Mouse (Mus musculus): ENCODE measurements at regions not wholly inside any gene's neighbourhood (a gene's known extent, or its start where the extent isn't known, plus 50 kb on each side); places are given as distances from the start of the nearest gene placed in this dataset.

- ATAC-seq (ENCODE audit: extremely low read depth, insufficient number of reproducible peaks, low FRiP score, low TSS enrichment), result no peak
- Histone ChIP-seq H3K4me2 (no peak overlapping the region), H3K36me3 (no peaks in the 10 kb centered on the region), H3K27ac (replicated peaks) (peak overlapping the region; percentile 53), H3K27me3 (replicated peaks) (no peaks in the 10 kb centered on the region), H3K9ac (no peak overlapping the region), H3K4me3 (no peak overlapping the region), H3K4me1 (peaks cover 5% of the 10 kb centered on the region), H3K9me3 (no peaks in the 10 kb centered on the region)
- 51% methylated on average over 3 of the region's 3 CpGs for WGBS
Measured at GRCm38 (mm10) chr8:76309200-76309599, 590.0 kb upstream of the Nr3c2 start.

DNA sequence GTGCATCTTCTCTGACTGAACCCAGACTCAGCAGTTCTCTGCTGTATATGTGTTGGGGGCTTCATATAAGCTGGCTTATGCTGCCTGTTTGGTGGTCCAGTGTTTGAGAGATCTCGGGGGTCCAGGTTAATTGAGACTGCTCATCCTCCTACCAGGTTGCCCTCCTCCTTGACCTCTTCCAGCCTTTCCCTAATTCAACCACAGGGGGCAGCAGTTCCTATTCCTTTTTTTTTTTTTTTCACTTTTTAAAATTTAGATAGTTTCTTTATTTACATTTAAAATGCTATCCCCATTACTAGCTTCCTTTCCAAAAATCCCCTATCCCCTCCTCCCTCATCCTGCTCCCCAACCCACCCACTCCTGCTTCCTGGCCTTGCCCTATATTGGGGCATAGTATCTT lies 570.7 kb upstream of the Nr3c2 start:
- no peaks in the 10 kb centered on the region for H3K4me1 ChIP-seq
- no peak overlapping the region for H3K27ac ChIP-seq (replicated peaks)
- H3K9ac ChIP-seq, result no peak overlapping the region
- H3K4me3 ChIP-seq, result no peak overlapping the region
- no peak overlapping the region for H3K4me2 ChIP-seq
- ATAC-seq (ENCODE audit: extremely low read depth, insufficient number of reproducible peaks, low FRiP score, low TSS enrichment), result no peak
- H3K9me3 ChIP-seq, result no peaks in the 10 kb centered on the region
- H3K36me3 ChIP-seq, result no peaks in the 10 kb centered on the region
- WGBS, result 41% methylated on average over 1 of the region's 1 CpGs
- H3K27me3 ChIP-seq (replicated peaks), result no peaks in the 10 kb centered on the region

GRCm38 (mm10) chr8:76343072-76343471 lies 556.2 kb upstream of the Nr3c2 start:
- Histone ChIP-seq H3K4me3 (no peak overlapping the region), H3K9ac (no peak overlapping the region), H3K36me3 (no peaks in the 10 kb centered on the region), H3K9me3 (no peaks in the 10 kb centered on the region), H3K27ac (replicated peaks) (no peak overlapping the region), H3K27me3 (replicated peaks) (no peaks in the 10 kb centered on the region), H3K4me2 (no peak overlapping the region), H3K4me1 (no peaks in the 10 kb centered on the region)
- ATAC-seq (ENCODE audit: extremely low read depth, insufficient number of reproducible peaks, low FRiP score, low TSS enrichment), result no peak
- 46% methylated on average over 2 of the region's 2 CpGs for WGBS

GRCm38 (mm10) chr8:76346150-76346549 lies 553.1 kb upstream of the Nr3c2 start:
- Histone ChIP-seq H3K9me3 (no peaks in the 10 kb centered on the region), H3K4me2 (no peak overlapping the region), H3K9ac (no peak overlapping the region), H3K27ac (replicated peaks) (no peak overlapping the region), H3K4me3 (no peak overlapping the region), H3K27me3 (replicated peaks) (no peaks in the 10 kb centered on the region), H3K4me1 (no peaks in the 10 kb centered on the region), H3K36me3 (no peaks in the 10 kb centered on the region)
- no peak for ATAC-seq (ENCODE audit: extremely low read depth, insufficient number of reproducible peaks, low FRiP score, low TSS enrichment)
- 54% methylated on average over 4 of the region's 4 CpGs for WGBS

GRCm38 (mm10) chr8:76346832-76347231 lies 552.4 kb upstream of the Nr3c2 start:
- Histone ChIP-seq H3K27me3 (replicated peaks) (no peaks in the 10 kb centered on the region), H3K36me3 (no peaks in the 10 kb centered on the region), H3K4me2 (no peak overlapping the region), H3K4me3 (no peak overlapping the region), H3K9me3 (no peaks in the 10 kb centered on the region), H3K9ac (no peak overlapping the region), H3K4me1 (no peaks in the 10 kb centered on the region), H3K27ac (replicated peaks) (no peak overlapping the region)
- WGBS, result 87% methylated on average over 1 of the region's 1 CpGs
- no peak for ATAC-seq (ENCODE audit: extremely low read depth, insufficient number of reproducible peaks, low FRiP score, low TSS enrichment)

GRCm38 (mm10) chr8:76374314-76374713 lies 524.9 kb upstream of the Nr3c2 start:
- no peak for ATAC-seq (ENCODE audit: extremely low read depth, insufficient number of reproducible peaks, low FRiP score, low TSS enrichment)
- H3K9ac ChIP-seq, result no peak overlapping the region
- H3K4me2 ChIP-seq, result no peak overlapping the region
- H3K36me3 ChIP-seq, result no peaks in the 10 kb centered on the region
- H3K27me3 ChIP-seq (replicated peaks), result no peaks in the 10 kb centered on the region
- H3K4me1 ChIP-seq, result no peaks in the 10 kb centered on the region
- H3K9me3 ChIP-seq, result no peaks in the 10 kb centered on the region
- no peak overlapping the region for H3K4me3 ChIP-seq
- H3K27ac ChIP-seq (replicated peaks), result no peak overlapping the region

- Histone ChIP-seq H3K27me3 (replicated peaks) (no peaks in the 10 kb centered on the region), H3K27ac (replicated peaks) (no peak overlapping the region), H3K4me3 (no peak overlapping the region), H3K4me2 (no peak overlapping the region), H3K9ac (no peak overlapping the region), H3K36me3 (no peaks in the 10 kb centered on the region), H3K4me1 (no peaks in the 10 kb centered on the region), H3K9me3 (no peaks in the 10 kb centered on the region)
- WGBS, result 81% methylated on average over 6 of the region's 6 CpGs
- no peak for ATAC-seq (ENCODE audit: extremely low read depth, insufficient number of reproducible peaks, low FRiP score, low TSS enrichment)
Measured at GRCm38 (mm10) chr8:76377711-76378110, 521.5 kb upstream of the Nr3c2 start.

- no peak overlapping the region for H3K27ac ChIP-seq (replicated peaks)
- no peak overlapping the region for H3K4me2 ChIP-seq
- no peaks in the 10 kb centered on the region for H3K27me3 ChIP-seq (replicated peaks)
- H3K4me3 ChIP-seq, result no peak overlapping the region
- no peak for ATAC-seq (ENCODE audit: extremely low read depth, insufficient number of reproducible peaks, low FRiP score, low TSS enrichment)
- H3K9ac ChIP-seq, result no peak overlapping the region
- no peaks in the 10 kb centered on the region for H3K9me3 ChIP-seq
- H3K36me3 ChIP-seq, result no peaks in the 10 kb centered on the region
- no peaks in the 10 kb centered on the region for H3K4me1 ChIP-seq
- WGBS, result 56% methylated on average over 2 of the region's 2 CpGs
Measured at GRCm38 (mm10) chr8:76381643-76382042, 517.6 kb upstream of the Nr3c2 start.

DNA sequence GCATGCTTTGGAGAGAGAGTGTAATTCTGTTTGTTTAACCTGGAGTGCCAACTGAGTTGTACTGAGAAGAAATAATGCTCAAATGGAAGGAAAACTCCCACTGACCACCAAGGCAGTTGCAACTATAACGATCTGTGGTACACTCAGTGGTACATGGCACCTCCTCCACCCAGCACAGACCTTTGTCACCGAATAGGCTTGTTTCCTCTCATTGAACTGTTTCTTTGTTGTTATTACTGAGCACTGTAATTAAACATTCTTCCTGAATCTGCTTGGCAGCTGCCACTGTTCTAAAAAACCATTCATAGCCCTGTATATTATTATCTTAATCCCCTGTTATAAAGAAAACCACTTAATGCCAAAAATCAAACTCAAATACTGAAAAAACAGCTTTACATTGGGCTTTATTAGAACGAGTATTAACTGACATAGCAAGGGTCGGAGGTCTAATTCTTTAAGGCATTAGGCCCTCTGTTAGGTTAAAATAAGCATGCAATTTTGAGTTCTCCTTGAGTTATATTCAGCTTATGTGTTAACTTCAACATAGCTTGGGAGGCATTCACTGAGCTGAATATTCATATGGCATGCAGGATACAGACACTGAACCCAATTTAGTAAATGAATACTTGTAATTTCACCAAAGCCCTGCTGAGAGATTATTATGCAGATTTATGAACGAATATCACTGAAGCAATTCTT lies 515.5 kb upstream of the Nr3c2 start:
- no peak for ATAC-seq (ENCODE audit: extremely low read depth, insufficient number of reproducible peaks, low FRiP score, low TSS enrichment)
- Histone ChIP-seq H3K9me3 (no peaks in the 10 kb centered on the region), H3K27ac (replicated peaks) (no peak overlapping the region), H3K4me1 (no peaks in the 10 kb centered on the region), H3K9ac (no peak overlapping the region), H3K27me3 (replicated peaks) (no peaks in the 10 kb centered on the region), H3K4me3 (no peak overlapping the region), H3K36me3 (no peaks in the 10 kb centered on the region), H3K4me2 (no peak overlapping the region)
- WGBS, result 65% methylated on average over 5 of the region's 5 CpGs

DNA sequence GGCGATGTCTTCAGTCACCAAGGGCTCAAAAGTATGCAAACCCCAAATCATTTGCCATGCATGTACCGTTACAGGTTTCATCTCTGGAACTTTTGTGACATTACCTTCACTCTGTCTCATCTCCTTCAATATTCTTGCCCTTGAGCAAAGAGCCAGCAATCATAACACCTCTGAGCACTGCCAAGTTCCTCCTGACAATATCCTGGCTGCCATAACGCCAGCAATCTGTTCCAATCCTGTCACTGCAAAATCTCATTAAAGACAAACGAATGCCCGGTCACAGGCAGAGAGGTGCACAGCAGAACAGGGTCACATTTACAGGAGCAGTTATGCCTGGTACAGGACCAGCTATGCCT lies 515.0 kb upstream of the Nr3c2 start:
- H3K9me3 ChIP-seq, result no peaks in the 10 kb centered on the region

GRCm38 (mm10) chr8:76392004-76392403 lies 507.2 kb upstream of the Nr3c2 start:
- WGBS, result 67% methylated on average over 2 of the region's 2 CpGs

More for the DNA sequence above, 515.0 kb upstream of the Nr3c2 start:
- H3K27me3 ChIP-seq (replicated peaks), result no peaks in the 10 kb centered on the region
- ATAC-seq (ENCODE audit: extremely low read depth, insufficient number of reproducible peaks, low FRiP score, low TSS enrichment), result no peak
- H3K9ac ChIP-seq, result no peak overlapping the region
- H3K36me3 ChIP-seq, result no peaks in the 10 kb centered on the region
- no peak overlapping the region for H3K4me2 ChIP-seq
- H3K4me1 ChIP-seq, result no peaks in the 10 kb centered on the region
- H3K4me3 ChIP-seq, result no peak overlapping the region
- H3K27ac ChIP-seq (replicated peaks), result no peak overlapping the region
- WGBS, result 71% methylated on average over 5 of the region's 5 CpGs

GRCm38 (mm10) chr8:76422459-76422858 lies 476.8 kb upstream of the Nr3c2 start:
- ATAC-seq (ENCODE audit: extremely low read depth, insufficient number of reproducible peaks, low FRiP score, low TSS enrichment), result no peak
- no peak overlapping the region for H3K4me2 ChIP-seq
- H3K27ac ChIP-seq (replicated peaks), result no peak overlapping the region
- no peak overlapping the region for H3K4me3 ChIP-seq
- H3K36me3 ChIP-seq, result no peaks in the 10 kb centered on the region
- no peak overlapping the region for H3K9ac ChIP-seq
- WGBS, result 88% methylated on average over 1 of the region's 1 CpGs
- no peaks in the 10 kb centered on the region for H3K4me1 ChIP-seq
- no peaks in the 10 kb centered on the region for H3K27me3 ChIP-seq (replicated peaks)
- H3K9me3 ChIP-seq, result 0 out of 2 replicates have a peak, but pooled peaks cover 3% of the 10 kb centered on the region

More at GRCm38 (mm10) chr8:76392004-76392403, 507.2 kb upstream of the Nr3c2 start:
- Histone ChIP-seq H3K4me3 (no peak overlapping the region), H3K4me1 (no peaks in the 10 kb centered on the region), H3K9ac (no peak overlapping the region), H3K27me3 (replicated peaks) (no peaks in the 10 kb centered on the region), H3K4me2 (no peak overlapping the region), H3K27ac (replicated peaks) (no peak overlapping the region), H3K9me3 (no peaks in the 10 kb centered on the region), H3K36me3 (no peaks in the 10 kb centered on the region)
- no peak for ATAC-seq (ENCODE audit: extremely low read depth, insufficient number of reproducible peaks, low FRiP score, low TSS enrichment)
